Mouse (Mus musculus): ENCODE measurements around the gene Kcnk18. TPM values are rescaled to one million over a fixed set of nuclear protein-coding genes. Genes with fewer than 3 reads are reported as not detected.

Gene Kcnk18
- not detected in 2 replicates for polyA plus RNA-seq (2014; fragmentation: Nextera tagmentation; extraction: Ambion mirVana)

- Histone ChIP-seq H3K36me3 (replicated peaks; ENCODE audit: control insufficient read depth, insufficient read depth, low read depth, low read length) (no peaks in the 10 kb centered on the region), H3K27me3 (ENCODE audit: control insufficient read depth, insufficient read depth, low read length) (no peaks in the 10 kb centered on the region), H3K9ac (replicated peaks; ENCODE audit: low read length) (no peak within 1 kb of the TSS), H3K27ac (replicated peaks; ENCODE audit: low read depth, low read length) (no peak within 1 kb of the TSS), H3K4me2 (ENCODE audit: low read depth, low read length) (no peak within 1 kb of the TSS), H3K4me1 (ENCODE audit: control insufficient read depth, insufficient read depth, low read length) (no peaks in the 10 kb centered on the region), H3K4me3 (ENCODE audit: low read depth, low read length) (no peak within 1 kb of the TSS), H3K9me3 (replicated peaks; ENCODE audit: control insufficient read depth, low read length) (no peaks in the 10 kb centered on the region)
- whole genome bisulfite sequencing, result 91% methylated on average over 8 of the region's 8 CpGs
- ATAC-seq (replicated peaks; ENCODE audit: insufficient number of reproducible peaks, low FRiP score, low TSS enrichment, low read depth) (no peak), DNase-seq (ENCODE audit: low spot score) (no peak)
These were observed at the start of gene Kcnk18 for GRCm38 (mm10) chr19:59218991-59219390. Kcnk18 (plus strand) TSS chr19:59219214.

GRCm38 (mm10) chr19:59169936-59170765 lies 48.9 kb upstream of the Kcnk18 start, which contains the start of gene Vax1:
Vax1 (minus strand) TSS chr19:59170056.
- Histone ChIP-seq H3K4me2 (ENCODE audit: low read depth, low read length) (peak within 1 kb of the TSS; percentile 37), H3K4me3 (ENCODE audit: low read depth, low read length) (peak within 1 kb of the TSS; percentile 33), H3K9ac (replicated peaks; ENCODE audit: low read length) (peak within 1 kb of the TSS; percentile 58), H3K36me3 (replicated peaks; ENCODE audit: control insufficient read depth, insufficient read depth, low read depth, low read length) (no peaks in the 10 kb centered on the region), H3K4me1 (ENCODE audit: control insufficient read depth, insufficient read depth, low read length) (no peaks in the 10 kb centered on the region), H3K9me3 (replicated peaks; ENCODE audit: control insufficient read depth, low read length) (no peaks in the 10 kb centered on the region), H3K27me3 (ENCODE audit: control insufficient read depth, insufficient read depth, low read length) (peaks cover 75% of the 10 kb centered on the region), H3K27ac (replicated peaks; ENCODE audit: low read depth, low read length) (peak within 1 kb of the TSS; percentile 48)
- no peak for ATAC-seq (replicated peaks; ENCODE audit: insufficient number of reproducible peaks, low FRiP score, low TSS enrichment, low read depth)
- WGBS, result under 1% methylated on average over 54 of the region's 54 CpGs
- peak; percentile 46 for DNase-seq (ENCODE audit: low spot score)

GRCm38 (mm10) chr19:59170766-59171095 lies 48.3 kb upstream of the Kcnk18 start:
- DNase-seq (ENCODE audit: low spot score), result peak; percentile 58
- Histone ChIP-seq H3K36me3 (replicated peaks; ENCODE audit: control insufficient read depth, insufficient read depth, low read depth, low read length) (no peaks in the 10 kb centered on the region), H3K9ac (replicated peaks; ENCODE audit: low read length) (no peak overlapping the region), H3K4me2 (ENCODE audit: low read depth, low read length) (no peak overlapping the region), H3K27ac (replicated peaks; ENCODE audit: low read depth, low read length) (0 out of 2 replicates have a peak overlapping the region, but pooled peaks have one; percentile 48), H3K4me3 (ENCODE audit: low read depth, low read length) (no peak overlapping the region), H3K9me3 (replicated peaks; ENCODE audit: control insufficient read depth, low read length) (no peaks in the 10 kb centered on the region), H3K27me3 (ENCODE audit: control insufficient read depth, insufficient read depth, low read length) (peaks cover 79% of the 10 kb centered on the region), H3K4me1 (ENCODE audit: control insufficient read depth, insufficient read depth, low read length) (no peaks in the 10 kb centered on the region)
- ATAC-seq (replicated peaks; ENCODE audit: insufficient number of reproducible peaks, low FRiP score, low TSS enrichment, low read depth), result no peak
- 0% methylated on average over 6 of the region's 6 CpGs for WGBS

- no peak overlapping the region for H3K27ac ChIP-seq (replicated peaks; ENCODE audit: low read depth, low read length)
- peak; percentile 71 for ATAC-seq (replicated peaks; ENCODE audit: insufficient number of reproducible peaks, low FRiP score, low TSS enrichment, low read depth)
- peak; percentile 63 for DNase-seq (ENCODE audit: low spot score)
- no peak overlapping the region for H3K9ac ChIP-seq (replicated peaks; ENCODE audit: low read length)
- no peaks in the 10 kb centered on the region for H3K36me3 ChIP-seq (replicated peaks; ENCODE audit: control insufficient read depth, insufficient read depth, low read depth, low read length)
- no peaks in the 10 kb centered on the region for H3K4me1 ChIP-seq (ENCODE audit: control insufficient read depth, insufficient read depth, low read length)
- no peak overlapping the region; the same call in 1 of the 2 replicates for H3K4me3 ChIP-seq (ENCODE audit: low read depth, low read length)
- peaks cover 78% of the 10 kb centered on the region for H3K27me3 ChIP-seq (ENCODE audit: control insufficient read depth, insufficient read depth, low read length)
- no peak overlapping the region; the same call in 1 of the 2 replicates for H3K4me2 ChIP-seq (ENCODE audit: low read depth, low read length)
- no peaks in the 10 kb centered on the region for H3K9me3 ChIP-seq (replicated peaks; ENCODE audit: control insufficient read depth, low read length)
- under 1% methylated on average over 37 of the region's 38 CpGs for WGBS
These were observed 47.7 kb upstream of the Kcnk18 start for GRCm38 (mm10) chr19:59171151-59171870.

DNA sequence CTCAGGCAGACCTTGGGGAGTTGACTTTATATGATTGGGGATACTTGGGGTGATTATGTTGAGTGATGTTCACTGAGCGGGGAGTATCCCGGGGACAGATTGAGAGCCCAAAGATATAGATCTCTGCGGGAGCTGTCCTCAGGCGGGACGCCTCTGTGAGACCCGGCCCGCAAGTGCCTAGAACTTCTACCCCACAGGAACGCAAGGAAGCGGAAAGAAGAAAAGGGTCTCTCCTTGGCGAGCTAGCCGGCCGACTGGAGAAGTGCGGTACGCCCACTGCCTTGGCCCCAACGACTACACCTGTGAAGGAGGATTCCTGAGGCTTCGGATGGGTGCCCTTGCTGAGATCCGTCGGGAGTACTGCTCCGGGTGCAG lies 47.2 kb upstream of the Kcnk18 start:
- Histone ChIP-seq H3K36me3 (replicated peaks; ENCODE audit: control insufficient read depth, insufficient read depth, low read depth, low read length) (no peaks in the 10 kb centered on the region), H3K9ac (replicated peaks; ENCODE audit: low read length) (peak overlapping the region; percentile 18; the same call in 1 of the 2 replicates), H3K4me1 (ENCODE audit: control insufficient read depth, insufficient read depth, low read length) (no peaks in the 10 kb centered on the region), H3K4me3 (ENCODE audit: low read depth, low read length) (peak overlapping the region; percentile 10; the same call in 1 of the 2 replicates), H3K27ac (replicated peaks; ENCODE audit: low read depth, low read length) (no peak overlapping the region), H3K4me2 (ENCODE audit: low read depth, low read length) (no peak overlapping the region; the same call in 1 of the 2 replicates), H3K27me3 (ENCODE audit: control insufficient read depth, insufficient read depth, low read length) (peaks cover 72% of the 10 kb centered on the region), H3K9me3 (replicated peaks; ENCODE audit: control insufficient read depth, low read length) (no peaks in the 10 kb centered on the region)
- no peak for ATAC-seq (replicated peaks; ENCODE audit: insufficient number of reproducible peaks, low FRiP score, low TSS enrichment, low read depth)
- DNase-seq (ENCODE audit: low spot score), result peak; percentile 30
- WGBS, result under 1% methylated on average over 19 of the region's 19 CpGs

GRCm38 (mm10) chr19:59172781-59173180 lies 46.2 kb upstream of the Kcnk18 start:
- H3K27me3 ChIP-seq (ENCODE audit: control insufficient read depth, insufficient read depth, low read length), result peaks cover 63% of the 10 kb centered on the region
- no peak overlapping the region for H3K9ac ChIP-seq (replicated peaks; ENCODE audit: low read length)
- no peak for ATAC-seq (replicated peaks; ENCODE audit: insufficient number of reproducible peaks, low FRiP score, low TSS enrichment, low read depth)
- H3K4me3 ChIP-seq (ENCODE audit: low read depth, low read length), result no peak overlapping the region
- H3K27ac ChIP-seq (replicated peaks; ENCODE audit: low read depth, low read length), result no peak overlapping the region
- 0% methylated on average over 3 of the region's 3 CpGs for WGBS
- peak; percentile 24 for DNase-seq (ENCODE audit: low spot score)
- H3K4me1 ChIP-seq (ENCODE audit: control insufficient read depth, insufficient read depth, low read length), result no peaks in the 10 kb centered on the region
- H3K4me2 ChIP-seq (ENCODE audit: low read depth, low read length), result no peak overlapping the region
- no peaks in the 10 kb centered on the region for H3K9me3 ChIP-seq (replicated peaks; ENCODE audit: control insufficient read depth, low read length)
- H3K36me3 ChIP-seq (replicated peaks; ENCODE audit: control insufficient read depth, insufficient read depth, low read depth, low read length), result no peaks in the 10 kb centered on the region

GRCm38 (mm10) chr19:59173341-59174015 lies 45.5 kb upstream of the Kcnk18 start:
- H3K4me3 ChIP-seq (ENCODE audit: low read depth, low read length), result no peak overlapping the region

More at GRCm38 (mm10) chr19:59173341-59174015, 45.5 kb upstream of the Kcnk18 start:
- Histone ChIP-seq H3K9me3 (replicated peaks; ENCODE audit: control insufficient read depth, low read length) (no peaks in the 10 kb centered on the region), H3K27ac (replicated peaks; ENCODE audit: low read depth, low read length) (no peak overlapping the region), H3K36me3 (replicated peaks; ENCODE audit: control insufficient read depth, insufficient read depth, low read depth, low read length) (no peaks in the 10 kb centered on the region), H3K27me3 (ENCODE audit: control insufficient read depth, insufficient read depth, low read length) (peaks cover 56% of the 10 kb centered on the region), H3K4me1 (ENCODE audit: control insufficient read depth, insufficient read depth, low read length) (no peaks in the 10 kb centered on the region), H3K9ac (replicated peaks; ENCODE audit: low read length) (no peak overlapping the region), H3K4me2 (ENCODE audit: low read depth, low read length) (no peak overlapping the region)
- DNase-seq (ENCODE audit: low spot score), result peak; percentile 17
- no peak for ATAC-seq (replicated peaks; ENCODE audit: insufficient number of reproducible peaks, low FRiP score, low TSS enrichment, low read depth)
- WGBS, result 7% methylated on average over 6 of the region's 6 CpGs

Data from embryonic facial prominence, embryonic 11.5 days (tissue).